Mouse (Mus musculus): ENCODE measurements around the gene Ubc. TPM values are rescaled to one million over a fixed set of nuclear protein-coding genes. Genes with fewer than 3 reads are reported as not detected.

Ubc gene
- total RNA-seq, 2 experiments from 2014 or later = 781 to 834 TPM

- peak; percentile 74 for DNase-seq
These were observed 7.1 kb downstream of the Ubc start for GRCm38 (mm10) chr5:125382673-125383558.

GRCm38 (mm10) chr5:125381954-125382672 is 7.9 kb downstream of the Ubc start:
- DNase-seq = no peak

GRCm38 (mm10) chr5:125378919-125379318 is 11.1 kb downstream of the Ubc start:
- no peak for DNase-seq

GRCm38 (mm10) chr5:125377214-125377613 is 12.8 kb downstream of the Ubc start:
- DNase-seq = no peak

DNA sequence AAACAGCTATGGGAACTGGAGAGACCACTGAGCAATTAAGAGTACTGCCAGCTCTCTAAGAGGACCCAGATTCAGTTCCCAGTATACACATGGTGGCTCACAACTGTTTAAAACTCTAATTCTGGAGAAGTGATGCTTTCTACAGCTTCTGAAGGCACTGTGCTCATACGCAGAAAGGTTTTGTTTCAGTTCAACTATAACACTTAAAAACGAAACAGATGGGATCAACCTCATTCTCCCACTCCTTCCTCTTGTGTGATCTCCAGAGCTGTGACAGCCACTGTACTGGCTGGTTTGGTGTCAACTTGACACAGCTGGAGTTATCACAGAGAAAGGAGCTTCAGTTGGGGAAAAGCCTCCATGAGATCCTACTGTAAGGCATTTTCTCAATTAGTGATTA is 14.1 kb downstream of the Ubc start:
- DNase-seq = no peak

GRCm38 (mm10) chr5:125372027-125372426 is 18.0 kb downstream of the Ubc start:
- no peak for DNase-seq

DNA sequence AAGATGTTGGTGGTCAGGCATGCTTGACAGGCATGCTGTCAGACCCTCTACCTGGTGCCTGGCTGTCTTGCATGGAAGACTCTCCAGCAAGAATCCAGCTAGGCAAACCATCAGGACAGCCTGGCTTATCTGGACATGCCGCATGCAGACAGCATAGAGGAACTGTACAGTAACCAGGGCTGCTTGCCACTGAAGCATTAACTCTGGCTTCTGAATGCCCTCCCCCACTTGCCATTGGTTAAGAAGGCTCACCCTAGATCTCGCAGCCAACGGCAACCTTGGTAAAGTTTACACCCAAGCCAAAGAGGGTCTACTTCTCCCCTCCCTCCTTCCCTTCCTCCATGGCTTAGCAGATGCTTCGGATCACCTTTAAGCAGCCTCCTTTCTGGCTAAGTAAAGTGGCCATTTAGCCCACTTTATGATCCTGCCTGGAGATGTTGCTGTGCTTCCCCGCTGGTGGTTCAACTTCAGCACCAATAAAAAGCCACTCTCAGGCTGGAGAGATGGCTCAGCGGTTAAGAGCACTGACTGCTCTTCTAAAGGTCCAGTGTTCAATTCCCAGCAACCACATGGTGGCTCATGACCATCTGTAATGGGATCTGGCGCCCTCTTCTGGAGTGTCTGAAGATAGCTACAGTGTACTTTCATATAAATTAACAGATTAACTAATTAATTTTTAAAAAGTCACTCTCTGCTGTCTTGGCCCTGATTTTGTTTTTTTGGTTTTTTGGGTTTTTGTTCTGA is 18.9 kb downstream of the Ubc start:
- DNase-seq = no peak

DNA sequence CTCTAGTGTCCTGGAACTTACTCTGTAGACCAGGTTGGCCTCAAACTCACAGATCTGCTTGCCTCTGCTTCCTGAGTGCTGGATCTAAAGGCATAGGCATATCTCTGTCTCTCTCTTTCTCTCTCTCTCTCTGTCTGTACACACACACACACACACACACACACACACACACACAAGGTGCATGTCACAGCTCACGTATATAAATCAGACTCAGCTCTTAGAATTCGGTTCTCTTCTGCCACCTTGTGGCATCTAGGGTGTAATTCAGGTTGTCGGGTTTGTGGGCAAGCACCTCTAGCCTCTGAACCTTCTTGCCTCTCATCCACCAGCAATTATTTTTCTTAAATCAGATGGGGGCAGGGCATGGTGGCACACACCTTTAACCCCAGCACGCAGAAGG is 21.4 kb downstream of the Ubc start:
- DNase-seq = peak; percentile 75

- DNase-seq = no peak
These were observed 21.8 kb downstream of the Ubc start for GRCm38 (mm10) chr5:125368156-125368555.

GRCm38 (mm10) chr5:125364851-125365429 is 25.1 kb downstream of the Ubc start:
- no peak for DNase-seq

- DNase-seq = peak; percentile 78
These were observed 26.1 kb downstream of the Ubc start for GRCm38 (mm10) chr5:125363894-125364293.

GRCm38 (mm10) chr5:125360981-125361510 is 29.0 kb downstream of the Ubc start:
- no peak for DNase-seq

GRCm38 (mm10) chr5:125360566-125360965 is 29.4 kb downstream of the Ubc start:
- DNase-seq = no peak

- DNase-seq = no peak
These were observed 31.8 kb downstream of the Ubc start for GRCm38 (mm10) chr5:125358270-125358608.

DNA sequence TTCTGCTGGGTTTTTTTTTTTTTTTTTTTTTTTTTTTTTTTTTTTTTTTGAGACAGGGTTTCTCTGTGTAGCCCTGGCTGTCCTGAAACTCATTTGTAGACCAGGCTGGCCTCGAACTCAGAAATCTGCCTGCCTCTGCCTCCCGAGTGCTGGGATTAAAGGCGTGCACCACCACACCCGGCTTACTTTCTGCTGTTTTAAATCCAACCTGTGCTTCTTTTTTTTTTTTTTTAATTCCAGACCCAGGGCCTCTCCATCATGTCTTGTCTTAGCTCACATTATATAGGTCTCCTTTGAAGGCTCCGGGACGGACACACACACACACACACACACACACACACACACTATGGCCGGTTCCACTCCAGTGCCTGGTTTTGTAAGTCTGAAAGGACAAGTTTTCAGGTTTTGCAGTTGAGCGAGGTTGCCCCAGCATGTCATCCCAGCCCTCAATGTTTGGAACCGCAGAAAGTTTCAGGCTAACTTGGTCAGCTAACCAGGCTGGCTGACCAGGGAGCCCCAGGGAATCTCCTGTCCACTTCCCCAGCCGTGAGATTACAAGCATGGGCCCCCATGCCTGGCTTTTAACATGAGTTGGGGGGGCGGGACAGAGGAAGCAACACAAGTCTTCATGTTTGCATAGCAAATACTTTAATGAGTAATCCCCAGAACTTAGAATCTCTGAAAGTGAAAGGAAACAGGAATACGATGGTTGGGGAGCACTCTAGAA is 32.3 kb downstream of the Ubc start:
- no peak for DNase-seq

- no peak for DNase-seq
These were observed 34.4 kb downstream of the Ubc start for GRCm38 (mm10) chr5:125355650-125356049.

GRCm38 (mm10) chr5:125354885-125355492 is 35.0 kb downstream of the Ubc start:
- no peak for DNase-seq

- DNase-seq = no peak
These were observed 37.2 kb downstream of the Ubc start for GRCm38 (mm10) chr5:125352781-125353294.

DNA sequence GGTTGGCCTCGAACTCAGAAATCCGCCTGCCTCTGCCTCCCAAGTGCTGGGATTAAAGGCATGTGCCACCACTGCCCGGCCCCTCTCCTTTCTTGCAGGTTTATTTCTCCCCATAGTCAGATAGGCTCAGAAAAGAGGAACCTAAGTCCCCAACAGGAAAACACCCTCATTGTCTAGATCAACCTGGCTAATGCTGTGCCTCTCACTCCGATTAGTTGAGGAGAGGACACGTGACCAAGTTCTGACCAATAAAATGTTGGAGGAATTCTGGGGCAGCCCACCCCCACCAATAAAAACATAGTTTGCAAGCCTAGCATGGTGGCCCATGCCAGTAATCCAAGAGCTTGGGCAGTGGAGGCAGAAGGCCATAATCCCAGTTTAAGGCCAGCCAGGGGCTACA is 38.1 kb downstream of the Ubc start:
- no peak for DNase-seq

DNA sequence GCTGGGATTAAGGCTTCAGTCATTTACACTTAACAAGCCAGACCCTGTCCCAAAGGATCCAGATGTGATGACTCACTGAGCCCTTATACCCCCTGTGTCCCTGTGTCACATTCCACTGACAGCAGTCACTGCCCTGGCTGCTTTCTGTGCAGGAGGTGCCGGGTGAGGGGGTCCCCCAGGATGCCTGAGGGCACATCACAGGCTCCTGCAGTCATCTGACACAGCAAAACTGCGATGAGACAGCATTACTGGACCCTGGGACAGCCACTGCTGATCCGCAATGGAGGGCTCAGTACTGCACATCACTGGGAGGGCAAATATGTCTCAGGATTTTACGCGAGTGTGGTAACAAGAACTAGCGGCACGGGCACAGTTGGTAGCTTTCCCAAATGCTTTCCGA is 38.9 kb downstream of the Ubc start:
- DNase-seq = no peak

GRCm38 (mm10) chr5:125349391-125349790 is 40.6 kb downstream of the Ubc start:
- no peak for DNase-seq
